Mouse (Mus musculus): Measurements from ENCODE around the gene Kctd6. TPM values are rescaled to one million over a fixed set of nuclear protein-coding genes. Genes with fewer than 3 reads are reported as not detected.

The Kctd6 gene
- polyA plus RNA-seq, 1 experiment, result 4.9 TPM

- WGBS, result 75% methylated on average over 6 of the region's 6 CpGs
- TF ChIP-seq POLR2A (IDR thresholded peaks at IDR 0.05; ENCODE audit: low read depth, low read length) (no peak), CTCF (IDR thresholded peaks at IDR 0.05; ENCODE audit: extremely low read depth, insufficient read depth, insufficient read length, insufficient replicate concordance) (no peak)
- no peak overlapping the region for H3K4me3 ChIP-seq (ENCODE audit: extremely low read depth, insufficient read depth, insufficient read length)
- H3K36me3 ChIP-seq (ENCODE audit: control insufficient read depth, insufficient read depth, low read length), result no peaks in the 10 kb centered on the region
- no peaks in the 10 kb centered on the region for H3K4me1 ChIP-seq (ENCODE audit: control insufficient read depth, insufficient read depth, insufficient read length)
- no peak overlapping the region for H3K27ac ChIP-seq (ENCODE audit: insufficient read depth, low read length)
- DNase-seq (ENCODE audit: low read depth in 1 of 2, low spot score in 2 of 2), result no peak
- no peaks in the 10 kb centered on the region for H3K27me3 ChIP-seq (ENCODE audit: control insufficient read depth, insufficient read depth, low read length)
Measured at GRCm38 (mm10) chr14:8256072-8256471, 42.1 kb downstream of the Kctd6 start.

GRCm38 (mm10) chr14:8256881-8257280 is 42.9 kb downstream of the Kctd6 start:
- Histone ChIP-seq H3K36me3 (ENCODE audit: control insufficient read depth, insufficient read depth, low read length) (no peaks in the 10 kb centered on the region), H3K4me1 (ENCODE audit: control insufficient read depth, insufficient read depth, insufficient read length) (no peaks in the 10 kb centered on the region), H3K27me3 (ENCODE audit: control insufficient read depth, insufficient read depth, low read length) (no peaks in the 10 kb centered on the region), H3K27ac (ENCODE audit: insufficient read depth, low read length) (no peak overlapping the region), H3K4me3 (ENCODE audit: extremely low read depth, insufficient read depth, insufficient read length) (no peak overlapping the region)
- DNase-seq (ENCODE audit: low read depth in 1 of 2, low spot score in 2 of 2), result no peak
- 84% methylated on average over 5 of the region's 5 CpGs for WGBS
- no peak for TF ChIP-seq CTCF (IDR thresholded peaks at IDR 0.05; ENCODE audit: extremely low read depth, insufficient read depth, insufficient read length, insufficient replicate concordance)
- TF ChIP-seq POLR2A (IDR thresholded peaks at IDR 0.05; ENCODE audit: low read depth, low read length), result no peak

- Histone ChIP-seq H3K4me1 (ENCODE audit: control insufficient read depth, insufficient read depth, insufficient read length) (no peaks in the 10 kb centered on the region), H3K36me3 (ENCODE audit: control insufficient read depth, insufficient read depth, low read length) (no peaks in the 10 kb centered on the region), H3K4me3 (ENCODE audit: extremely low read depth, insufficient read depth, insufficient read length) (no peak overlapping the region), H3K27me3 (ENCODE audit: control insufficient read depth, insufficient read depth, low read length) (no peaks in the 10 kb centered on the region), H3K27ac (ENCODE audit: insufficient read depth, low read length) (no peak overlapping the region)
- DNase-seq (ENCODE audit: low read depth in 1 of 2, low spot score in 2 of 2), result no peak
- 76% methylated on average over 7 of the region's 7 CpGs for WGBS
- TF ChIP-seq POLR2A (IDR thresholded peaks at IDR 0.05; ENCODE audit: low read depth, low read length) (no peak), CTCF (IDR thresholded peaks at IDR 0.05; ENCODE audit: extremely low read depth, insufficient read depth, insufficient read length, insufficient replicate concordance) (no peak)
Measured at GRCm38 (mm10) chr14:8257521-8258334, 43.8 kb downstream of the Kctd6 start.

GRCm38 (mm10) chr14:8258335-8258627 is 44.3 kb downstream of the Kctd6 start:
- WGBS, result 54% methylated on average over 3 of the region's 3 CpGs
- DNase-seq (ENCODE audit: low read depth in 1 of 2, low spot score in 2 of 2), result no peak
- H3K4me1 ChIP-seq (ENCODE audit: control insufficient read depth, insufficient read depth, insufficient read length), result no peaks in the 10 kb centered on the region
- no peak overlapping the region for H3K4me3 ChIP-seq (ENCODE audit: extremely low read depth, insufficient read depth, insufficient read length)
- TF ChIP-seq POLR2A (IDR thresholded peaks at IDR 0.05; ENCODE audit: low read depth, low read length) (no peak), CTCF (IDR thresholded peaks at IDR 0.05; ENCODE audit: extremely low read depth, insufficient read depth, insufficient read length, insufficient replicate concordance) (no peak)
- H3K27ac ChIP-seq (ENCODE audit: insufficient read depth, low read length), result no peak overlapping the region
- H3K36me3 ChIP-seq (ENCODE audit: control insufficient read depth, insufficient read depth, low read length), result no peaks in the 10 kb centered on the region
- H3K27me3 ChIP-seq (ENCODE audit: control insufficient read depth, insufficient read depth, low read length), result no peaks in the 10 kb centered on the region

GRCm38 (mm10) chr14:8258752-8259151 is 44.8 kb downstream of the Kctd6 start:
- Histone ChIP-seq H3K4me3 (ENCODE audit: extremely low read depth, insufficient read depth, insufficient read length) (no peak overlapping the region), H3K27me3 (ENCODE audit: control insufficient read depth, insufficient read depth, low read length) (no peaks in the 10 kb centered on the region), H3K36me3 (ENCODE audit: control insufficient read depth, insufficient read depth, low read length) (no peaks in the 10 kb centered on the region), H3K27ac (ENCODE audit: insufficient read depth, low read length) (no peak overlapping the region), H3K4me1 (ENCODE audit: control insufficient read depth, insufficient read depth, insufficient read length) (no peaks in the 10 kb centered on the region)
- DNase-seq (ENCODE audit: low read depth in 1 of 2, low spot score in 2 of 2), result no peak
- 53% methylated on average over 3 of the region's 3 CpGs for WGBS
- TF ChIP-seq POLR2A (IDR thresholded peaks at IDR 0.05; ENCODE audit: low read depth, low read length), result no peak
- TF ChIP-seq CTCF (IDR thresholded peaks at IDR 0.05; ENCODE audit: extremely low read depth, insufficient read depth, insufficient read length, insufficient replicate concordance), result no peak

- Histone ChIP-seq H3K4me3 (ENCODE audit: extremely low read depth, insufficient read depth, insufficient read length) (no peak within 1 kb of the TSS), H3K27me3 (ENCODE audit: control insufficient read depth, insufficient read depth, low read length) (no peaks in the 10 kb centered on the region), H3K4me1 (ENCODE audit: control insufficient read depth, insufficient read depth, insufficient read length) (no peaks in the 10 kb centered on the region), H3K27ac (ENCODE audit: insufficient read depth, low read length) (no peak within 1 kb of the TSS), H3K36me3 (ENCODE audit: control insufficient read depth, insufficient read depth, low read length) (no peaks in the 10 kb centered on the region)
- 82% methylated on average over 3 of the region's 3 CpGs for WGBS
- no peak for TF ChIP-seq POLR2A (IDR thresholded peaks at IDR 0.05; ENCODE audit: low read depth, low read length)
- no peak for TF ChIP-seq CTCF (IDR thresholded peaks at IDR 0.05; ENCODE audit: extremely low read depth, insufficient read depth, insufficient read length, insufficient replicate concordance)
- no peak for DNase-seq (ENCODE audit: low read depth in 1 of 2, low spot score in 2 of 2)
Measured at GRCm38 (mm10) chr14:8259166-8259565, 45.2 kb downstream of the Kctd6 start, which contains the start of gene Acox2. Gene Acox2, minus strand, starts transcription at chr14:8259353.

- no peak overlapping the region for H3K27ac ChIP-seq (ENCODE audit: insufficient read depth, low read length)
- TF ChIP-seq POLR2A (IDR thresholded peaks at IDR 0.05; ENCODE audit: low read depth, low read length) (no peak), CTCF (IDR thresholded peaks at IDR 0.05; ENCODE audit: extremely low read depth, insufficient read depth, insufficient read length, insufficient replicate concordance) (no peak)
- no peaks in the 10 kb centered on the region for H3K27me3 ChIP-seq (ENCODE audit: control insufficient read depth, insufficient read depth, low read length)
- no peak for DNase-seq (ENCODE audit: low read depth in 1 of 2, low spot score in 2 of 2)
- 86% methylated on average over 5 of the region's 5 CpGs for WGBS
- H3K4me1 ChIP-seq (ENCODE audit: control insufficient read depth, insufficient read depth, insufficient read length), result no peaks in the 10 kb centered on the region
- H3K4me3 ChIP-seq (ENCODE audit: extremely low read depth, insufficient read depth, insufficient read length), result no peak overlapping the region
- no peaks in the 10 kb centered on the region for H3K36me3 ChIP-seq (ENCODE audit: control insufficient read depth, insufficient read depth, low read length)
Measured at GRCm38 (mm10) chr14:8260214-8260613, 46.3 kb downstream of the Kctd6 start.
